Mouse (Mus musculus): ENCODE data around the gene Emid1.

GRCm38 (mm10) chr11:5176685-5177084 lies 24.6 kb upstream of the Emid1 start:
- TF ChIP-seq CTCF (IDR thresholded peaks at IDR 0.05; ENCODE audit: low read depth) (no peak), EP300 (IDR thresholded peaks at IDR 0.05; ENCODE audit: low read depth) (no peak)
